Mouse (Mus musculus): ENCODE data around the gene Ccdc81. TPM values are rescaled to one million over a fixed set of nuclear protein-coding genes. Genes with fewer than 3 reads are reported as not detected.
A peak's percentile ranks its signal among the peaks of the same experiment; 100 is the strongest.

Gene Ccdc81
- not detected in 2 replicates for total RNA-seq (2021)
- long read RNA-seq: 0 reads

DNA sequence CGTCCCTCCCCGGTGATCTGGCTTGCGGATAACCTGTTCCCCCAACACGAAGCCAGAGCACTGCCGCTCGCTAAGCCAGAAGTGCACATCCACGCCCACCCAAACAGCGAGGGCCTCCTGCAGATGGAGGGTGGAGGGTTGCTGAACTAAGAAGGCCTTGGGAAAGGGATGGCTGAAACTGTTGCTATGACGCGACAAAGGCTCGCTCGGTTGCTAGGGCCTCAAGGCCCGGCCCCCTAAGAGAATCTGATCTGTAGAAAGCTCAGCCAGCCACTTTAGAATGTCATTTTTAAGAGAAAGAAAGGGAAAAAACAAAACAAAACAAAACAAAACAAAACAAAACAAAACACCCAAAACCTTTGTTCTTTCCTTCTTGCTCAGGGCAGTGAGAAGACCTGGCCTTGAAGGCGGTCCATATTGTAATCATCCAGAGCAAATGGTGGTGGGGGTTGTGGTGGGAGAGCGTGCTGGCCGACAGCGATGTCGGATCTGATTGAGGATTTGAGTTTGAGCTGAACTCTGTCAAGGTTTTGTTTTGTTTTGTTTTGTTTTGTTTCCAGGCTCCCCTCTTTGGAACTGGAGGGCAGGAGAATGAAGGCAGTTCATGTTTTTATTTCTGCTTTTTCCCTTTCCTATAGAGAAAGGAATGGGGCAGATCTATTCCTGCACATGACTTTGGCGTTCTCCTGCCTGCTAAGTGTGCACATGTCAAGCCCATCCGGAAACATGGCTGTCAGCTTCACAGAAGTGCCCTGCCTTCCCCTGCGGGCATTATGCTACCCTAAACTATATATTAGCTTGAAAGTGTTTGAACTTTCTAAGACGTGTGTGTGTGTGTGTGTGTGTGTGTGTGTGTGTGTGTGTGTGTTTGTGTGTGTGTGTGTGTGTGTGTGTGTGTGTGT, at the start of gene Ccdc81:
TSS of gene Ccdc81 (minus strand) at position 188 of the 902 bp plus-strand sequence.
- DNase-seq: peak; percentile 8

GRCm38 (mm10) chr7:89949403-89949802, 46.0 kb upstream of the Ccdc81 start:
- no peak for DNase-seq

- DNase-seq: no peak
These were observed 44.6 kb upstream of the Ccdc81 start for GRCm38 (mm10) chr7:89948026-89948425.

DNA sequence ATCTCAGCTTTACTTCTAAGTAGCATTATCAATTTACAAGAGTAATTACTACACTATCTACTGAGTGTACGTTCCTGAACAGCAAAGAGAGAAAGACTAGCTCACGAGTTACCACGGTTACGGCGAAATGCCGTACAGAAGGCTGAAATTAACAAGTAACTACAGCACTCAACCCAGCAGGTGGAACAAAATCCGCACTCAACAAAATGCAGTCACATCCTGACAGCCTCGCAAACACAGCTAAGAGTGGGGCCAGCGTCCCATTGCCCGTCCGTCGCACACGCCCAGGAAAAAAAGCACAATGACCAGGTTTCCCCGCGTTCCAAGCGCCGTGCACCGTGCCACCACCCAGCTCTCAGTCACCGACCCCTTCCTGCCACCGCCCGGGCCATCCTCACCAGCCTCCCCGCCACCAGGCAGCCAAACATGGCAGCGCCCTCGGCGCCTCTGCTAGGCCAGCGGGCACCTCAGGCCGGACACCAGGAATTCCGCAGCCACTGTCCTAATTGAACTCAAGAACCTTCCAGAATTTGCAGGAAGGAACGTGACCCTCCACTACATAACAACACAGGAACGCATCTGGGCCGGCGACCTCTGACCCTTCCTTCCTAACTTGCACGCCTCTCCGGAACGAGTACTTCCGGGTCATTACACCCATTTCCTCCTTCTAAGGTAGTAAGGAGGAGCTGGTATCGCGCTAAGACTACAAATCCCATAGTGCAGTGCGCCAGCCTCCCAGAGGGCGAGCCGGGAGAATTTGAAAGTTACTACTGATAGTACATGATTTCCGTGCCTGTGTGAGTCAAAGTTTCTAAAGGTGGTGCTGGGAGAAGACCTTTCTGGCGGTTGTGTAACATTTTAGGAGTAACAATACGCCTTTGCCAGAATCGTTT, 37.4 kb upstream of the Ccdc81 start, which contains the start of gene Hikeshi:
TSS of gene Hikeshi (minus strand) at position 634 of the 893 bp plus-strand sequence.
- peak; percentile 84 for DNase-seq

DNA sequence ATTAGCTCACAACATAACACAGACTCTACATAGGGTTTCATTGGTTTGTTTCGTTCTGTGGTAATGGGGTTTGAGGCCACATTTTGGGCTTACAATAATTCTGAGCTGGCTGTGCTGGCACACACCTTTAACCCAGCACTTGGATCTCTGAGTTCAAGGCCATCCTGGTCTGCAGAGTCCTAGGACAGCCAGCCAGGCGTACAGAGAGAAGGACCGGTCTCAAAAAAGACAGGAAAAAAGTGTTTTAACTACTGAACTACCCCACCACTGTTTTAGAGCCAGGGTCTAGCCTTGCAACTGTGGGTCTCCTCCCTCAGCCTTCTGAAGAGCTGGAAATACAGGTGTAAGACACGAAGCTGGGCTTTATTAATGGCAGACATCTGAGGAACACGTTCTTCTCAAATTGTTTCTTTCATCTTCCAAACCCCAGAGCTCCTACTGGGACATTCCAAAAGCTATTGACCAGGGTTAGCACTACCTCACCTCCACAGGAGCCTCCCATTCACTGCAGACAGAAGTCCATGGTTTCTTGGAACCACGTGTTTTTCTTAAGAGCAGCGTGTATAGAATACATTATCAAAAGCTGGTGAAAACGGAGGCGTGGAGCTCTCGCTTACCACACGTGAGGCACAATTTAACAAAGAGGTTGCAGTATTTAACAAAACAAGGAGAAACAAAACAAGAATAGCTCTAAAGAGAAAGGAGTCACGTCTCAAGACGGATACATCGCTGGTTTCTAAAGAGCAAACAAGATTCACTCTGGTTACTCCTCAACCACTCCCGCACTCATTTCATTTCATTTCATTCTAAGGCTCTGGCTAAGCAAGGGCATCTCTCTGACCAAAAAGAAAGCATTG, 36.3 kb upstream of the Ccdc81 start:
- no peak for DNase-seq

DNA sequence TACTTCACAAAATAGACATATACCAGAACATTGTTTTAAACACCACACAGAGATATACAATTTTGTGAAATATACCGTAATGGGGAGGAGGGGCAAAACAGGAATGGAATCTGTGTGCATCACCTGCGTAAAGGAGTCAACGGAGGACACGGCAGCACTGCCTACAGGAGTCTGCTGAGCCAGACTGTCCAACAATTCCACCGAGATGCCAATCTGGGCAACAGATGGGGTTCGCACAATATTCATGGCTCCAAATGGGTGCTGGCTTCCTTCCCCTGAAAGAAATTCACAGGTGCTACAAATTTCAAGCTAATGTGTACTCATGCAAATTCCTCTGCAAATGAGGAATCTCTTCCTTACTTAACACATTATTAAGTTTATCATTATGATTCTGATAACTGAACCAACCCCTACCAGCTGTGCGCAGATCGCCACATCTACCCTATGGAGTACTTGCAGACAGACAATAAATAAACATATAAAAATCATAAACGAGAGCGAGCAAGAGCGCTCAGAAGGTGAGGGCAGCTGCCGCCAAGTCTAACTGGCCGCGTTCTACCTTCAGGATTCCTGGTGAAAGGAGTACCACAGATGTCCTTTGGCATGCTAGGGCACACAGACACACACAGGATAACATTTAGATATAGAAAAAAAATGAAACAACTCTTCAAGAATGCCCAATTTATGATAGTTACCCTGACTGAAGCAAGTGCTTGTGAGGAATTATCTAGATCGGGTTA, 20.2 kb upstream of the Ccdc81 start:
- no peak for DNase-seq

GRCm38 (mm10) chr7:89917776-89918175, 14.3 kb upstream of the Ccdc81 start:
- no peak for DNase-seq

- DNase-seq: no peak
These were observed 13.3 kb upstream of the Ccdc81 start for GRCm38 (mm10) chr7:89916711-89917110.

GRCm38 (mm10) chr7:89913432-89914158, 10.2 kb upstream of the Ccdc81 start:
- no peak for DNase-seq

DNA sequence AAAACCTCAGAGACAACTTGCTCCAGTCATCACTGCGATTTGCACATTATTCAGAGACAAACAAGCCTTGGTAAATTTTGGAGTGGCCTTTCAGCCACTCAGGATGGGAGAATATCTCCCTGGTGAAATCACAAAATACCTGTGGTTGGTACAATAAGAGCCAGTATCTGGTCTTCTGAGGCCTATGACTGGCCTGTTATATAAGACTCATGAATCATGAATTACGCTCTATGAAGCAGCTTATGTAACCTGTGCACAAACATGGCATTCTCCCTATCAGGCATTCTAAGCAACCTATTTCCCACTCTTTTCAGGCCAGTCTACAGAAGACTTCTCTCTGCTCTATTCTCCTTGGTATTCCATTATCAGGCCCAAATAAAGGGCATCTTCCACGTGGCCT, 8.9 kb upstream of the Ccdc81 start:
- no peak for DNase-seq

DNA sequence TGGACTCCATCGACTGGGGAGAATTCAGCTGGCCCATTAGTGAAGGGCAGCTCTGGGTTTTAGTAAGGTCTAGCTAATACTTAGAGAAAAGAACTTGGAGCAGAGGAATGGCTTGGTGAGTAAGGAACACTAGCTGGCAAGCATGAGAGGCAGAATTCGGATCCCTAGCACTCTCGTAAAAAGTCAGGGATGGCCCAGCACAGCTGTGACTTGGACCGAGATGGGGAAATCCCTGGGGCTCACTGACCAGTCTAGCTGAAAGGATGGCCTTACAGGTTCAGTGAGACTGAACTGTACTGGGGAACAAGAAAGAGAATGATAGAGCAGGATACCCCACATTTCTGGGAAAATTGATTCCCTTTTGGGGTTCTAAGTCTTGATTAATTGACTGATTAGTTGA, 6.3 kb upstream of the Ccdc81 start:
- DNase-seq: no peak

GRCm38 (mm10) chr7:89908899-89909621, 5.6 kb upstream of the Ccdc81 start:
- no peak for DNase-seq

GRCm38 (mm10) chr7:89908421-89908820, 5.0 kb upstream of the Ccdc81 start:
- DNase-seq: no peak

DNA sequence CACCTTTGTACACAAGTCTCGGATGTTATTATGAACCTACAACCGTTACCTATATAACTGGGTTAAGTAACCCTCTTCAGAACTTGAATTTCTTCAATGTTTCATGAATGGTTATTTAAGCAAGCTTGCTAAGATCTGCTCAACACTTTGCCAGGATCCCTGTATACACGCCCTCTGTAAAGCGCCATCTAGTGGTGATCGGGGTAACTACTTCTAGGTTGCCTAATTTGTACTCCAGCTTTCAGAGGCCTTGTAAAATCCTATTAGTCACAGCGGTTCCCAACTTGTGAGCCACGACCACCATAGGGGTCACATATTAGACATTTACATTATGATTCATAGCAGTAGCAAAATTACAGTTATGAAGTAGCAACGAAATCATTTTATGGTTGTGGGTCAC, 4.5 kb upstream of the Ccdc81 start:
- DNase-seq: peak; percentile 72

DNA sequence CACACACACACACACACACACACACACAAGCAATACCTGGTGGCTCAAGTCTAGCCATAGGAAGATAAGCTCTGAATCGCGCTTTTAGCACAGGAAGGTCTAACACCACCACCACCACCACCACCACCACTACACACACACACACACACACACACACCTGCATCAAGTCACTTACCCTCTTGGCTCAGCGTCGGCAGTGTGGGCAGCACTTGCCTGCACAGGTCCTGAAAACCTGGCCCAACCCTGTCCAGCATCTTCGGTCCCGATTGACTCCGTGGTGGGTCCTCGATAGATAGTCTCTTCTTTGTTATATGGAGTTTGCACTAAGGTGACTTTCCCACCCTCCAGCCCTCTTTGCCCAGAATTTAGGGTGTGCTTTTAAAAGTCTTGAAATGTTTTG, 422 bp downstream of the Ccdc81 start:
- DNase-seq: no peak

DNA sequence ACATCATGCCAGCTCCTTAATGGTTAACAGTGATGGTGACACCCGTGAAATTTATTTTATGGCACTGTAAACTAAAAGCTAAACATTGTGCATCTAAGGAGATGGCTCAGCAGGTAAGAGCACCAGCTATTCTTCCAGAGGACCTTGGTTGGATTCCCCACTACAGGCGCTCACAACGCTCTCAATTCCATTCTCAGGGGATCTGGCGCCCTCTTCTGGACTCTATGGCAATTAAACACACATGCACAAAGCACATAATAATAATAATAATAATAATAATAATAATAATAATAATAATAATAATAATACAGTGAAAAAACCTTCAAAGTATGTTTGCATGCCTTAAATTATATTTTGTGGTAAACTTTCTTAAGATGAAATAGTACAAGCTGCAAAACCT, 11.6 kb downstream of the Ccdc81 start:
- peak; percentile 36 for DNase-seq

- no peak for DNase-seq
These were observed 12.0 kb downstream of the Ccdc81 start for GRCm38 (mm10) chr7:89891412-89891811.

DNA sequence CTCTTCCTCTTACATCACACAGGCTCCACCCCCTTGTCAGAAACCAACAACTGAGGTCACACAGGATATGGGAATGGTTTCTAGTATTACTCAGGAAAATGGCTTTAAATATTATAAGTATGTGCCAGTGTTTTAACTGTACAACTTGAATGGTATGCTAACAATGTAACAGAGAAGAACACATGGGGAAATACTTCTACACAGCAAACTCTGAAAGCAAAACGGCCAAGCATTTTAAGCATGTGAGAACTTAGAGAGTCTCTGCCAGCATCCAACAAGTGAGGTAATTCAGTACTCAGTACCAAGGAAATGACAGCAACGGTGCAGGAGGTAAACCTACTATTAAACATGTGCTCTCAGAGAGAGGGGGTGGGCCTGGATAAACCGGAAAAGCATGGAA, 18.9 kb downstream of the Ccdc81 start:
- DNase-seq: no peak

- no peak for DNase-seq
These were observed 23.7 kb downstream of the Ccdc81 start for GRCm38 (mm10) chr7:89879686-89880085.

- DNase-seq: no peak
These were observed 36.2 kb downstream of the Ccdc81 start for GRCm38 (mm10) chr7:89867221-89867620.
